Mouse (Mus musculus) embryonic fibroblast, embryonic 13.5 days (primary cell): ENCODE measurements around the gene Abcd3. TPM values are rescaled to one million over a fixed set of nuclear protein-coding genes. Genes with fewer than 3 reads are reported as not detected.

Experiments
- H3K27ac ChIP-seq: 2 replicates; pipeline ENCODE4 v1.5.1; 2012; ENCODE audit warnings: low read length, control low read depth, inconsistent platforms; ENCODE audit not compliant: insufficient read depth
- H3K4me1 ChIP-seq: 2 replicates; pipeline ENCODE4 v1.6.1; 2011; ENCODE audit warnings: low read length; ENCODE audit not compliant: control insufficient read depth, insufficient read depth
- H3K4me3 ChIP-seq: 2 replicates; pipeline ENCODE4 v1.5.1; 2011; ENCODE audit warnings: mild to moderate bottlenecking, control low read depth, low read length; ENCODE audit not compliant: insufficient read depth
- CTCF ChIP-seq: IDR thresholded peaks from 2 replicates; pipeline ENCODE4 v1.5.1; 2011; ENCODE audit warnings: mild to moderate bottlenecking, control low read depth, low read length, moderate library complexity, borderline replicate concordance; ENCODE audit not compliant: insufficient read depth
- POLR2A ChIP-seq: IDR thresholded peaks from 2 replicates; pipeline ENCODE4 v1.6.1; 2011; ENCODE audit warnings: low read depth, mild to moderate bottlenecking, control low read depth, low read length, moderate library complexity
- polyA plus RNA-seq: library from polyadenylated mRNA; stranded (reverse); fragments of >200 nt; gene quantifications from 2 replicates; pipeline ENCODE4 v1.2.4, GENCODE M21; 2011; ENCODE audit warnings: low read depth; ENCODE audit not compliant: missing spikeins, insufficient read length

Abcd3 gene
- polyA plus RNA-seq, 1 experiment, result 48.5 TPM

GRCm38 (mm10) chr3:121844013-121844412 lies 28.9 kb upstream of the Abcd3 start:
- H3K4me1 ChIP-seq, result no peaks in the 10 kb centered on the region
- H3K4me3 ChIP-seq, result no peak overlapping the region
- no peak overlapping the region for H3K27ac ChIP-seq
- TF ChIP-seq CTCF, result no peak
- TF ChIP-seq POLR2A, result no peak

- Histone ChIP-seq H3K4me3 (no peak overlapping the region), H3K4me1 (no peaks in the 10 kb centered on the region), H3K27ac (no peak overlapping the region)
- TF ChIP-seq POLR2A (no peak), CTCF (no peak)
Measured at GRCm38 (mm10) chr3:121843254-121843653, 28.2 kb upstream of the Abcd3 start.

GRCm38 (mm10) chr3:121842306-121842860 lies 27.3 kb upstream of the Abcd3 start:
- no peak overlapping the region for H3K4me3 ChIP-seq
- H3K27ac ChIP-seq, result no peak overlapping the region
- no peaks in the 10 kb centered on the region for H3K4me1 ChIP-seq
- no peak for TF ChIP-seq POLR2A
- no peak for TF ChIP-seq CTCF

- TF ChIP-seq CTCF (no peak), POLR2A (no peak)
- no peaks in the 10 kb centered on the region for H3K4me1 ChIP-seq
- H3K27ac ChIP-seq, result no peak overlapping the region
- H3K4me3 ChIP-seq, result no peak overlapping the region
Measured at GRCm38 (mm10) chr3:121841412-121842014, 26.4 kb upstream of the Abcd3 start.

GRCm38 (mm10) chr3:121840351-121840750 lies 25.2 kb upstream of the Abcd3 start:
- TF ChIP-seq CTCF, result no peak
- Histone ChIP-seq H3K27ac (no peak overlapping the region), H3K4me3 (no peak overlapping the region), H3K4me1 (no peaks in the 10 kb centered on the region)

- TF ChIP-seq CTCF (no peak), POLR2A (no peak)
- Histone ChIP-seq H3K27ac (no peak overlapping the region), H3K4me3 (no peak overlapping the region), H3K4me1 (peaks cover 4% of the 10 kb centered on the region)
Measured at GRCm38 (mm10) chr3:121834732-121835131, 19.6 kb upstream of the Abcd3 start.

GRCm38 (mm10) chr3:121834250-121834649 lies 19.1 kb upstream of the Abcd3 start:
- TF ChIP-seq CTCF, result no peak
- no peak for TF ChIP-seq POLR2A
- Histone ChIP-seq H3K4me3 (no peak overlapping the region), H3K4me1 (peaks cover 4% of the 10 kb centered on the region), H3K27ac (no peak overlapping the region)

- no peak for TF ChIP-seq CTCF
- no peak for TF ChIP-seq POLR2A
- no peaks in the 10 kb centered on the region for H3K4me1 ChIP-seq
Measured at GRCm38 (mm10) chr3:121825092-121825491, 10.0 kb upstream of the Abcd3 start.

GRCm38 (mm10) chr3:121824319-121824718 lies 9.2 kb upstream of the Abcd3 start:
- TF ChIP-seq CTCF, result no peak
- no peak for TF ChIP-seq POLR2A
- H3K4me1 ChIP-seq, result no peaks in the 10 kb centered on the region
- H3K4me3 ChIP-seq, result no peak overlapping the region
- no peak overlapping the region for H3K27ac ChIP-seq

More at GRCm38 (mm10) chr3:121825092-121825491, 10.0 kb upstream of the Abcd3 start:
- Histone ChIP-seq H3K27ac (no peak overlapping the region), H3K4me3 (no peak overlapping the region)

- Histone ChIP-seq H3K27ac (no peak overlapping the region), H3K4me1 (no peaks in the 10 kb centered on the region), H3K4me3 (no peak overlapping the region)
- no peak for TF ChIP-seq POLR2A
- no peak for TF ChIP-seq CTCF
Measured at GRCm38 (mm10) chr3:121822643-121823042, 7.5 kb upstream of the Abcd3 start.

- Histone ChIP-seq H3K4me1 (no peaks in the 10 kb centered on the region), H3K4me3 (no peak overlapping the region), H3K27ac (no peak overlapping the region)
- TF ChIP-seq CTCF (no peak), POLR2A (no peak)
Measured at GRCm38 (mm10) chr3:121821559-121822143, 6.5 kb upstream of the Abcd3 start.
